Mouse (Mus musculus): ENCODE measurements at regions not wholly inside any gene's neighbourhood (a gene's known extent, or its start where the extent isn't known, plus 50 kb on each side); places are given as distances from the start of the nearest gene placed in this dataset.

DNA sequence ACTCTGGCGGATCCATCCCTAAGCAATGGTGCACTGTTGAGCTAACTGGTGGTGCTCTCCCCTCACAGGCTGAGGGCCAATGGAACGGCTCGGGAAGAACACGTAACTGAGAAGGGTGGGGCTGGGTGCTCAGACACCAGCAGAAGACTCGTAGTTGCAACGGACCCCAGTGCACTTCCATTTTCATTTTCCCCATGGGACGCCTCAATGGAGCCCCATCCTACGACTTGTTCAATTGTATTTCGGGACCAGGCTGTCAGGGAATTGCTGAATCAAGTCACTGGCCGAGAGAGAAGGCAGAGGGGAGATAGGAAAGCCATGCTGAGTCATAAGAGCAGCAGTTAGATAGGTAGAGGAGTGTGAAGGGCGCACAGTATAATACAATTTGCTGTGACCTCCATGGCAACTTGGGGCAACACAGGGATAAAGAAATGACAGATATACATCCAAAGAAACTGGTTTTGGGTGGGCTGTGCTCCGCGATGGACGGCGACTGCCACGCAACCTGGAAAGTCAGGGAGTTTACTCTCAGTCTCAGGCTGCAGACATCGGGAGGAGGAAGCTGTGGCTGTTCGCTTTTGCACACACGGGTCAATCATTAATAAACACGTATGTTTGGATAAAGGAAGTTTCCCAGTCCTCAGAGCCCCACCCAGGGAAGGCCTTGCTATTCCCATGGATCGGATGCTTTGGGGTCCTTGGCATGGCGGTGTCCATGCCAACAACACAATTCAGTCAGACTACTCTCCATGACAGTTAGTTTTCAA is 160.1 kb downstream of the Etnk1 start:
- no peaks in the 10 kb centered on the region for H3K27me3 ChIP-seq (ENCODE audit: control insufficient read depth, insufficient read depth, low read depth, low read length)
- H3K4me3 ChIP-seq (ENCODE audit: low read depth, low read length) = peak overlapping the region; percentile 16
- no peak overlapping the region for H3K9ac ChIP-seq (ENCODE audit: low read depth, low read length)
- H3K4me1 ChIP-seq (ENCODE audit: control insufficient read depth, low read depth, low read length) = no peaks in the 10 kb centered on the region
- H3K27ac ChIP-seq (ENCODE audit: low read length) = no peak overlapping the region
- no peaks in the 10 kb centered on the region for H3K9me3 ChIP-seq (replicated peaks; ENCODE audit: control insufficient read depth, low read length)
- WGBS (ENCODE audit: insufficient replicate concordance) = 62% methylated on average over 22 of the region's 22 CpGs
- ATAC-seq (ENCODE audit: low read depth) = no peak
- H3K36me3 ChIP-seq (ENCODE audit: control insufficient read depth, insufficient read depth) = no peaks in the 10 kb centered on the region
- 0 out of 2 replicates have a peak overlapping the region, but pooled peaks have one; percentile 9 for H3K4me2 ChIP-seq (ENCODE audit: low read depth, low read length)

GRCm38 (mm10) chr6:143327788-143328187 is 160.8 kb downstream of the Etnk1 start:
- no peak for ATAC-seq (ENCODE audit: low read depth)
- H3K9ac ChIP-seq (ENCODE audit: low read depth, low read length) = no peak overlapping the region
- no peaks in the 10 kb centered on the region for H3K9me3 ChIP-seq (replicated peaks; ENCODE audit: control insufficient read depth, low read length)
- no peaks in the 10 kb centered on the region for H3K27me3 ChIP-seq (ENCODE audit: control insufficient read depth, insufficient read depth, low read depth, low read length)
- H3K36me3 ChIP-seq (ENCODE audit: control insufficient read depth, insufficient read depth) = no peaks in the 10 kb centered on the region
- H3K4me1 ChIP-seq (ENCODE audit: control insufficient read depth, low read depth, low read length) = no peaks in the 10 kb centered on the region
- WGBS (ENCODE audit: insufficient replicate concordance) = 67% methylated on average over 8 of the region's 8 CpGs
- H3K4me2 ChIP-seq (ENCODE audit: low read depth, low read length) = no peak overlapping the region
- H3K4me3 ChIP-seq (ENCODE audit: low read depth, low read length) = no peak overlapping the region
- H3K27ac ChIP-seq (ENCODE audit: low read length) = no peak overlapping the region

DNA sequence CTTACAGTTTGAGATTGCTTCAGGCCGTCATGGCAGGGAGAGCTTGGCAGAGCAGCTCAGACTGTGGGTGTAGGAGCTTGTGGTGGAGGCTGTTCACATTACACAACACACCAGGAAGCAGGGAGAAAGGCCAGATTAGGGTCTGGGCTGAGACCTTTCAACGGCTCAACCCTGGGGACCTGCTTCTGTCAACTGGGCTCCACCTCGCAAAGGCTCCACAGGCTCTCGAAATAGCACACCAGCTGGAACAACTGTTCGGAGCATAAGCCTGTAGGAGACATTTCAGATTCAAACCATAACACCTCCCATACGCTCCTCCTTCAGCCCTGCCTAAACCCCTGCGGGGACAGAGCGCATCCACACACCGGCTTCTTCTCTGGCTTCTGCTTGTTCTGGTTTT is 161.2 kb downstream of the Etnk1 start:
- Histone ChIP-seq H3K36me3 (ENCODE audit: control insufficient read depth, insufficient read depth) (no peaks in the 10 kb centered on the region), H3K9me3 (replicated peaks; ENCODE audit: control insufficient read depth, low read length) (no peaks in the 10 kb centered on the region), H3K27me3 (ENCODE audit: control insufficient read depth, insufficient read depth, low read depth, low read length) (no peaks in the 10 kb centered on the region), H3K4me2 (ENCODE audit: low read depth, low read length) (no peak overlapping the region), H3K9ac (ENCODE audit: low read depth, low read length) (no peak overlapping the region), H3K27ac (ENCODE audit: low read length) (no peak overlapping the region), H3K4me1 (ENCODE audit: control insufficient read depth, low read depth, low read length) (no peaks in the 10 kb centered on the region), H3K4me3 (ENCODE audit: low read depth, low read length) (no peak overlapping the region)
- 79% methylated on average over 9 of the region's 9 CpGs for WGBS (ENCODE audit: insufficient replicate concordance)
- no peak for ATAC-seq (ENCODE audit: low read depth)

DNA sequence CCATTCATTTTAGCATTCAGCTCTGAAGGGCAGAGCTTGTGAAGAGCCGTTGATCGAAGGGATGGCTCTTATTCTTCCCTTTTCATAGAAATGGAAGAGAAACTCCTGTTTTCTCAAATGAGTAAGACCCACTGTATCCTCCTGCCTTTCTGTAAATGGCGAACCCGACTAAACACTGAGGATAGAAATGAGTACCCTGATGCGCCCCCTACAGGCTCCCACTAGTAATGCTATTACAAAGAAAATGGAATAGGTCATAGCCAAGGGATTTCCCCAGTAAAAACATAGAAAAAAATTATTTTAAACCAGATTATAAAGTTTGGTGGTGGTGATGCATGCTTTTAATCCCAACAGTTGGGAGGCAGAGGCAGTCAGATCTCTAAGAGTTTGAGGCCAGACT is 162.1 kb downstream of the Etnk1 start:
- Histone ChIP-seq H3K4me3 (ENCODE audit: low read depth, low read length) (no peak overlapping the region), H3K4me1 (ENCODE audit: control insufficient read depth, low read depth, low read length) (no peaks in the 10 kb centered on the region), H3K9me3 (replicated peaks; ENCODE audit: control insufficient read depth, low read length) (no peaks in the 10 kb centered on the region), H3K9ac (ENCODE audit: low read depth, low read length) (no peak overlapping the region), H3K27ac (ENCODE audit: low read length) (no peak overlapping the region), H3K27me3 (ENCODE audit: control insufficient read depth, insufficient read depth, low read depth, low read length) (no peaks in the 10 kb centered on the region), H3K36me3 (ENCODE audit: control insufficient read depth, insufficient read depth) (no peaks in the 10 kb centered on the region), H3K4me2 (ENCODE audit: low read depth, low read length) (no peak overlapping the region)
- 58% methylated on average over 5 of the region's 5 CpGs for whole genome bisulfite sequencing (ENCODE audit: insufficient replicate concordance)
- no peak for ATAC-seq (ENCODE audit: low read depth)

DNA sequence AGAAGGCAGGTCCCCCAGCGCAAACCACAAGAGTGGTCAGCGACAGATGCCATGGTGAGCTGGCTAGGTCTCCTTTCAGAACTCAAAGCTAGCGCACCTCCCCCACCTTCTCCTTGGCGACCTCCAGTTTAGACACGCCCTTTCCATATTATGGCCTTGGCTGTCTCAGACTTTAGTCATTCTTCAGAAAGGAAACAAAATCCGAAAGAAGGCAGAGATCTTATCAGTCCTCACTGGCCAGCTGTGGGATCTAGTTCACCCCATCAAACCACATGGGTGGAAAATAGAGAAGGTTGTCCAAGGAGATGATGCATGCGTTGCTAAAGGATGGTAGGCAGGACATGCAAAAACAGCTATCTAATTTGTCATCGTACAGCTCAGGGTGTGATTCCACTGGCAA is 166.5 kb downstream of the Etnk1 start:
- Histone ChIP-seq H3K27me3 (ENCODE audit: control insufficient read depth, insufficient read depth, low read depth, low read length) (no peaks in the 10 kb centered on the region), H3K4me2 (ENCODE audit: low read depth, low read length) (no peak overlapping the region), H3K9me3 (replicated peaks; ENCODE audit: control insufficient read depth, low read length) (no peaks in the 10 kb centered on the region), H3K9ac (ENCODE audit: low read depth, low read length) (no peak overlapping the region), H3K4me3 (ENCODE audit: low read depth, low read length) (no peak overlapping the region), H3K4me1 (ENCODE audit: control insufficient read depth, low read depth, low read length) (no peaks in the 10 kb centered on the region), H3K36me3 (ENCODE audit: control insufficient read depth, insufficient read depth) (no peaks in the 10 kb centered on the region), H3K27ac (ENCODE audit: low read length) (no peak overlapping the region)
- no peak for ATAC-seq (ENCODE audit: low read depth)
- 66% methylated on average over 8 of the region's 8 CpGs for WGBS (ENCODE audit: insufficient replicate concordance)

DNA sequence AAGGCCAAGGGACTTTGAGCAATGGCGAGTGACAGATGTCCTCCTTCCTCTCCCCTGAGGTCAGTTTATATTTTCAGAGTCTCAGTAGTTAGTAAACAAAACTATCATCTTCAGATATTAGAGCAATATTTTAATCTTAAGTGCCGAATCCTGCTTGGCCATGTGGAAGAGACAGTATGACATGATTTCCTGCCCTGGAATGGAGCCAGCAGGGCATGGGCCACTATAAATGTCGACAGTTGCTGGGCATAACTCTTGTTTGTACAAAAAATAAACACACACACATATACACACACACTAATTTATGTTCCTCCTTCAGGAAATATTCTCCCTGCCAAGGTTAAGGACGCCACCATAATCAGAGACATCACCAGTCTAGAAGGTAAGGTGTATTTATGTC is 169.6 kb downstream of the Etnk1 start:
- no peak overlapping the region for H3K4me3 ChIP-seq (ENCODE audit: low read depth, low read length)
- H3K9ac ChIP-seq (ENCODE audit: low read depth, low read length) = no peak overlapping the region
- no peak for ATAC-seq (ENCODE audit: low read depth)
- 55% methylated on average over 4 of the region's 4 CpGs for WGBS (ENCODE audit: insufficient replicate concordance)
- no peak overlapping the region for H3K4me2 ChIP-seq (ENCODE audit: low read depth, low read length)
- H3K27ac ChIP-seq (ENCODE audit: low read length) = no peak overlapping the region
- H3K36me3 ChIP-seq (ENCODE audit: control insufficient read depth, insufficient read depth) = no peaks in the 10 kb centered on the region
- H3K9me3 ChIP-seq (replicated peaks; ENCODE audit: control insufficient read depth, low read length) = no peaks in the 10 kb centered on the region
- no peaks in the 10 kb centered on the region for H3K27me3 ChIP-seq (ENCODE audit: control insufficient read depth, insufficient read depth, low read depth, low read length)
- H3K4me1 ChIP-seq (ENCODE audit: control insufficient read depth, low read depth, low read length) = no peaks in the 10 kb centered on the region

DNA sequence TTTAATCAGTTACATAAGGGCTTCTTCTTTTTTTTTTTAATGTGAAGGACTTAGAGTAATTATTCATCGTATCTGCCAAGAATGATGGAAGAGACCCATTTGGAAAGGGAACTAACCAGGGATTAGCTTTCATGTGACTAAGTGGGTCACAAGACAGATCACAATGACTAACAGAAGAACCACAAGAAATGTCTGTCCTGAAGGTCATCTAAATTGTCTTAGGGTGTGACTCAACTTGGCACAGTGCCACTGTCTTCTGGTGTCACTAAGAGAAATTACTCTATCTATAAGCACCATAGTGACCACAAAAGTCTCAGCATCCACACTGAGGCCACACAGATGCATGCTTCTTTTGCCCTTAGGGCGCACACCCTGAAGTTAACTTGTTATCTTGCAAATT is 182.0 kb downstream of the Etnk1 start:
- H3K4me2 ChIP-seq (ENCODE audit: low read depth, low read length) = no peak overlapping the region
- no peak overlapping the region for H3K27ac ChIP-seq (ENCODE audit: low read length)
- no peak overlapping the region for H3K9ac ChIP-seq (ENCODE audit: low read depth, low read length)
- 61% methylated on average over 2 of the region's 2 CpGs for WGBS (ENCODE audit: insufficient replicate concordance)
- no peaks in the 10 kb centered on the region for H3K9me3 ChIP-seq (replicated peaks; ENCODE audit: control insufficient read depth, low read length)
- no peaks in the 10 kb centered on the region for H3K4me1 ChIP-seq (ENCODE audit: control insufficient read depth, low read depth, low read length)
- H3K4me3 ChIP-seq (ENCODE audit: low read depth, low read length) = no peak overlapping the region
- ATAC-seq (ENCODE audit: low read depth) = no peak
- no peaks in the 10 kb centered on the region for H3K36me3 ChIP-seq (ENCODE audit: control insufficient read depth, insufficient read depth)
- H3K27me3 ChIP-seq (ENCODE audit: control insufficient read depth, insufficient read depth, low read depth, low read length) = no peaks in the 10 kb centered on the region

DNA sequence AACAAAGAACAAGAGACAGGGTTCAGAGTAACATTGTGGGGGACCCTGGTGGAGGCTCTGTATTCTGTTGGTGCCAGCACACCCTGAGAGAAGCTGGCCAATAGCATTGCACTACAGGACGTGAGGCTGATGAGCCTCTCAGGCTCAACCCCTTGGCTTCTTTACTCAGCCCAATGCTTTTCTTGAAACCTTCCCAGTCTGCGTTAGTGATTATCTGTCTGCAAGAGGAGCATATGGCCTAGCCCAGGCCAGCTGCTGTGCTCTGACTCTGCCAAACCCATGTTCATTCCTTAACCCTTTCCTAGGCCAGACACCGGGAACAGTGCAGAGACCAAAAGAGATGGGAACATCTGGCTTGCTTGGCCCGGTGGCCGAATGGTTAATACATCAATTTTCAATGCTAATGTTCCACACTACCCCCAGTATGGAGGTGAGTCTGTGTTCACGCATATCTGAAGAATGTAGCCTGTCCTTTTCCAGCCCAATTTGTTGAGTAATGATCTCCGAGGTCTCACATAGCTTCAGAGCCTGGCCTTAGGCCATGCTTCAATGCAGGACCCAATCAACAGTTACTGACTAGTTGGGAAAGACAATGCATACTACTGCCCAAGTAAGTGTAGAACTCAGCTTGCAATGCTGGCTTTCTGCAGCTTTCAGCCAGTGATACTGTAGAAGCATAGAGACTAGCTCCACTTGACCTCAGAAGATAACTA is 192.5 kb downstream of the Etnk1 start:
- 51% methylated on average over 7 of the region's 7 CpGs for WGBS (ENCODE audit: insufficient replicate concordance)
- H3K9ac ChIP-seq (ENCODE audit: low read depth, low read length) = no peak overlapping the region
- H3K27me3 ChIP-seq (ENCODE audit: control insufficient read depth, insufficient read depth, low read depth, low read length) = no peaks in the 10 kb centered on the region
- no peak overlapping the region for H3K4me2 ChIP-seq (ENCODE audit: low read depth, low read length)
- H3K4me3 ChIP-seq (ENCODE audit: low read depth, low read length) = no peak overlapping the region
- no peak for ATAC-seq (ENCODE audit: low read depth)
- H3K9me3 ChIP-seq (replicated peaks; ENCODE audit: control insufficient read depth, low read length) = no peaks in the 10 kb centered on the region
- no peaks in the 10 kb centered on the region for H3K36me3 ChIP-seq (ENCODE audit: control insufficient read depth, insufficient read depth)
- no peak overlapping the region for H3K27ac ChIP-seq (ENCODE audit: low read length)
- no peaks in the 10 kb centered on the region for H3K4me1 ChIP-seq (ENCODE audit: control insufficient read depth, low read depth, low read length)

GRCm38 (mm10) chr6:143361149-143361725 is 194.2 kb downstream of the Etnk1 start:
- Histone ChIP-seq H3K27me3 (ENCODE audit: control insufficient read depth, insufficient read depth, low read depth, low read length) (no peaks in the 10 kb centered on the region), H3K4me3 (ENCODE audit: low read depth, low read length) (no peak overlapping the region), H3K27ac (ENCODE audit: low read length) (no peak overlapping the region), H3K9me3 (replicated peaks; ENCODE audit: control insufficient read depth, low read length) (no peaks in the 10 kb centered on the region; the same call in 1 of the 2 replicates), H3K9ac (ENCODE audit: low read depth, low read length) (no peak overlapping the region), H3K4me2 (ENCODE audit: low read depth, low read length) (no peak overlapping the region), H3K4me1 (ENCODE audit: control insufficient read depth, low read depth, low read length) (no peaks in the 10 kb centered on the region), H3K36me3 (ENCODE audit: control insufficient read depth, insufficient read depth) (no peaks in the 10 kb centered on the region)
- ATAC-seq (ENCODE audit: low read depth) = no peak
- 12% methylated on average over 5 of the region's 5 CpGs for WGBS (ENCODE audit: insufficient replicate concordance)

All from liver, embryonic 16.5 days (tissue).